Mouse (Mus musculus) gastrocnemius, adult 2 months (tissue): ENCODE results near the gene Srsf5. TPM values are rescaled to one million over a fixed set of nuclear protein-coding genes. Genes with fewer than 3 reads are reported as not detected.

Experiments used
- DNase-seq: peaks from one replicate; pipeline ENCODE4 v3.0.0; 2022
- H3K27ac ChIP-seq: fragments of 200-600 bp; 2 replicates; pipeline ENCODE4 v1.8.1; 2022; ENCODE audit warnings: mild to moderate bottlenecking
- H3K4me3 ChIP-seq: fragments of 200-600 bp; 2 replicates; pipeline ENCODE4 v1.8.1; 2022; ENCODE audit warnings: mild to moderate bottlenecking, moderate library complexity
- CTCF ChIP-seq: fragments of 200-600 bp; IDR thresholded peaks from 2 replicates; pipeline ENCODE4 v1.8.1; 2022; ENCODE audit warnings: antibody characterized with exemption, mild to moderate bottlenecking, moderate library complexity
- intact Hi-C: fragments of 180-260 bp; cut with DNase I; formaldehyde crosslinking; loops from one replicate; pipeline ENCODE4 v1.15.1; 2025
- long read RNA-seq, 2 experiments: library from polyadenylated mRNA; stranded (forward); transcript quantifications; one replicate each; pipeline ENCODE4 v2.0.0; 2021
- total RNA-seq, 2 experiments: library from RNA; stranded (reverse); gene quantifications; 2 replicates each; pipeline ENCODE4 v1.2.3; 2021

The Srsf5 gene
- 100 to 1,000 TPM in 1 of 2 experiments, 10 to 100 TPM in 1; 93.8 to 118 TPM for total RNA-seq
- long read RNA-seq, experiment 1, transcript Srsf5-201 (8 exons, 1,527 nt): major isoform, 9 of 39 reads
- long read RNA-seq, experiment 1, partial matches to known transcripts: 4 of 39 reads
- long read RNA-seq, experiment 1, other reads (novel, unspliced or antisense): 20 of 39 reads
- long read RNA-seq, experiment 2, transcript Srsf5-201 (8 exons, 1,527 nt): major isoform, 22 of 71 reads
- long read RNA-seq, experiment 2, transcript Srsf5-203 (8 exons, 1,491 nt): minor isoform, 6 of 71 reads
- long read RNA-seq, experiment 2, partial matches to known transcripts: 7 of 71 reads
- long read RNA-seq, experiment 2, other reads (novel, unspliced or antisense): 26 of 71 reads

- Histone ChIP-seq H3K4me3 (peak within 1 kb of the TSS; percentile 93), H3K27ac (peak within 1 kb of the TSS; percentile 100)
- intact Hi-C loops: loop anchor here (1.0 to 5.0 kb wide), 3 partner anchors 155 to 1773 kb away; partner anchors contain the start of genes Erh, Slc39a9, Susd6 and Vti1b
- peak; percentile 51 for TF ChIP-seq CTCF
- peak; percentile 99 for DNase-seq
Observed at GRCm38 (mm10) chr12:80945334-80945995, at the start of gene Srsf5. Srsf5 (plus strand) TSS chr12:80945504.

- no peak overlapping the region for H3K27ac ChIP-seq
- no peak overlapping the region for H3K4me3 ChIP-seq
- no peak for TF ChIP-seq CTCF
- DNase-seq: no peak
- intact Hi-C loops: no loop called here
Observed at GRCm38 (mm10) chr12:80909631-80910030, 35.7 kb upstream of the Srsf5 start.

GRCm38 (mm10) chr12:80917764-80918163, 27.5 kb upstream of the Srsf5 start:
- intact Hi-C loops: no loop called here
- no peak overlapping the region for H3K4me3 ChIP-seq
- no peak overlapping the region for H3K27ac ChIP-seq
- DNase-seq: no peak
- TF ChIP-seq CTCF: peak; percentile 56

- no peak for TF ChIP-seq CTCF
- H3K4me3 ChIP-seq: no peak overlapping the region
- DNase-seq: no peak
- H3K27ac ChIP-seq: no peak overlapping the region
- intact Hi-C loops: no loop called here
Observed at GRCm38 (mm10) chr12:80921301-80921700, 24.0 kb upstream of the Srsf5 start.

GRCm38 (mm10) chr12:80922869-80923268, 22.4 kb upstream of the Srsf5 start:
- Histone ChIP-seq H3K4me3 (no peak overlapping the region), H3K27ac (no peak overlapping the region)
- no peak for DNase-seq
- intact Hi-C loops: no loop called here
- no peak for TF ChIP-seq CTCF

GRCm38 (mm10) chr12:80923602-80924001, 21.7 kb upstream of the Srsf5 start:
- DNase-seq: no peak
- Histone ChIP-seq H3K4me3 (no peak overlapping the region), H3K27ac (no peak overlapping the region)
- no peak for TF ChIP-seq CTCF
- intact Hi-C loops: no loop called here

- intact Hi-C loops: no loop called here
- no peak for TF ChIP-seq CTCF
- H3K27ac ChIP-seq: no peak overlapping the region
- H3K4me3 ChIP-seq: no peak overlapping the region
- DNase-seq: no peak
Observed at GRCm38 (mm10) chr12:80924205-80924604, 21.1 kb upstream of the Srsf5 start.

GRCm38 (mm10) chr12:80925919-80926318, 19.4 kb upstream of the Srsf5 start:
- no peak for TF ChIP-seq CTCF
- intact Hi-C loops: no loop called here
- DNase-seq: no peak
- no peak overlapping the region for H3K27ac ChIP-seq
- H3K4me3 ChIP-seq: no peak overlapping the region

- no peak overlapping the region for H3K27ac ChIP-seq
- DNase-seq: no peak
- no peak overlapping the region for H3K4me3 ChIP-seq
- TF ChIP-seq CTCF: no peak
- intact Hi-C loops: no loop called here
Observed at GRCm38 (mm10) chr12:80926550-80926949, 18.8 kb upstream of the Srsf5 start.

- Histone ChIP-seq H3K4me3 (no peak overlapping the region), H3K27ac (no peak overlapping the region)
- intact Hi-C loops: no loop called here
- DNase-seq: no peak
- no peak for TF ChIP-seq CTCF
Observed at GRCm38 (mm10) chr12:80927518-80927917, 17.8 kb upstream of the Srsf5 start.

- TF ChIP-seq CTCF: no peak
- no peak for DNase-seq
- no peak overlapping the region for H3K4me3 ChIP-seq
- no peak overlapping the region for H3K27ac ChIP-seq
- intact Hi-C loops: no loop called here
Observed at GRCm38 (mm10) chr12:80928881-80929280, 16.4 kb upstream of the Srsf5 start.

- H3K27ac ChIP-seq: no peak overlapping the region
- DNase-seq: no peak
- TF ChIP-seq CTCF: no peak
- H3K4me3 ChIP-seq: no peak overlapping the region
- intact Hi-C loops: no loop called here
Observed at GRCm38 (mm10) chr12:80930141-80930540, 15.2 kb upstream of the Srsf5 start.

- Histone ChIP-seq H3K27ac (no peak overlapping the region), H3K4me3 (no peak overlapping the region)
- intact Hi-C loops: no loop called here
- TF ChIP-seq CTCF: no peak
- no peak for DNase-seq
Observed at GRCm38 (mm10) chr12:80931402-80932140, 13.7 kb upstream of the Srsf5 start.
